Mouse (Mus musculus) C2C12 (cell line): Measurements from ENCODE around the gene Ehd1. TPM values are rescaled to one million over a fixed set of nuclear protein-coding genes. Genes with fewer than 3 reads are reported as not detected.

ENCODE experiments used
- H3K27me3 ChIP-seq: one replicate; pipeline ENCODE4 v1.6.1; 2011; ENCODE audit not compliant: control insufficient read depth, insufficient read depth, insufficient read length
- H3K36me3 ChIP-seq: one replicate; pipeline ENCODE4 v1.6.1; 2011; ENCODE audit not compliant: control insufficient read depth, insufficient read depth
- H3K4me3 ChIP-seq: one replicate; pipeline ENCODE4 v1.5.1; 2011; ENCODE audit warnings: mild to moderate bottlenecking, control low read depth; ENCODE audit not compliant: poor library complexity, insufficient read depth, severe bottlenecking
- H3K79me2 ChIP-seq: one replicate; pipeline ENCODE4 v1.6.1; 2011; ENCODE audit not compliant: control insufficient read depth, insufficient read depth
- H3K79me3 ChIP-seq: one replicate; pipeline ENCODE4 v1.6.1; 2011; ENCODE audit warnings: low read depth, control low read depth
- H3ac ChIP-seq: one replicate; pipeline ENCODE3; 2011; ENCODE audit warnings: low read depth; ENCODE audit not compliant: control insufficient read depth, insufficient read length
- CEBPB ChIP-seq: IDR thresholded peaks from one replicate; pipeline ENCODE4 v1.6.1; 2011; ENCODE audit warnings: low read depth, mild to moderate bottlenecking, control low read depth, moderate library complexity
- CTCF ChIP-seq: IDR thresholded peaks from one replicate; pipeline ENCODE4 v1.5.1; 2011; ENCODE audit not compliant: control insufficient read depth, insufficient read depth, insufficient read length
- FOSL1 ChIP-seq: IDR thresholded peaks from one replicate; pipeline ENCODE4 v1.8.0; 2011; ENCODE audit warnings: mild to moderate bottlenecking, low read length; ENCODE audit not compliant: poor library complexity, insufficient read depth, severe bottlenecking
- MAX ChIP-seq: IDR thresholded peaks from one replicate; pipeline ENCODE4 v1.6.1; 2011; ENCODE audit warnings: mild to moderate bottlenecking, control low read depth
- MYOD1 ChIP-seq: IDR thresholded peaks from one replicate; pipeline ENCODE4 v1.6.1; 2011; ENCODE audit warnings: low read depth; ENCODE audit not compliant: control insufficient read depth, insufficient read length
- MYOG ChIP-seq: IDR thresholded peaks from one replicate; pipeline ENCODE4 v1.6.1; 2011; ENCODE audit not compliant: control insufficient read depth, insufficient read length; ENCODE audit errors: extremely low read depth
- USF1 ChIP-seq: IDR thresholded peaks from one replicate; pipeline ENCODE4 v1.6.1; 2011; ENCODE audit warnings: low read depth, mild to moderate bottlenecking, control low read depth, moderate library complexity
- polyA plus RNA-seq: library from polyadenylated mRNA; unstranded; fragments of >200 nt; fragmentation: generic; extraction: Trizol; gene quantifications from one replicate; pipeline ENCODE4 v1.2.1, GENCODE M21; 2012; ENCODE audit warnings: missing spikeins

Ehd1 gene
- polyA plus RNA-seq, 1 experiment: 219 TPM

GRCm38 (mm10) chr19:6291117-6291781 is 14.7 kb downstream of the Ehd1 start:
- Histone ChIP-seq H3K36me3 (peaks cover 77% of the 10 kb centered on the region), H3ac (no peak overlapping the region), H3K27me3 (no peaks in the 10 kb centered on the region), H3K79me3 (peaks cover 44% of the 10 kb centered on the region), H3K79me2 (peaks cover 97% of the 10 kb centered on the region), H3K4me3 (no peak overlapping the region)
- TF ChIP-seq MYOG (no peak), CEBPB (no peak), MYOD1 (no peak), USF1 (no peak), FOSL1 (no peak)

DNA sequence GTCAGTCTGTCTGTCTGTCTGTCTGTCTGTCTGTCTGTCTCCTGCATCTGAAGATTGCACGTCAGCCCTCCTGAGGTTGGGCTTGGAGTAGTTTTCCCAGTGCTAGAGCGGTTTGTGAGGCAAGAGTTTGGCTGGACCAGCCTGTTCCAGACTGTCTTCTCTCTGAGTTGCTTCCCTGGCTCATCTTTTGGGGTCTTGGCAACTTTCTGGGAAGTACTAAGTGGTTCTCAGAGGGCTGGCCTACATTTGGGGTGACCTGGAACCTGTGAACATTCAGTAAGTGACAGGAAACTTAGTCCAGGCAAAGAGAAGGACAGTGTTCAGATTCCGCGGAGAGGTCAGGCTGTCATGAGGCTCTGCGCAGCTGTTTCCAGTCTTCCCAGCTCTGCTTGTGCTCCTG is 15.7 kb downstream of the Ehd1 start:
- Histone ChIP-seq H3K4me3 (no peak overlapping the region), H3K36me3 (peaks cover 69% of the 10 kb centered on the region), H3ac (no peak overlapping the region), H3K27me3 (no peaks in the 10 kb centered on the region), H3K79me2 (peaks cover 87% of the 10 kb centered on the region), H3K79me3 (peaks cover 36% of the 10 kb centered on the region)
- no peak for TF ChIP-seq CEBPB
- no peak for TF ChIP-seq FOSL1
- TF ChIP-seq MAX: no peak
- TF ChIP-seq MYOG: no peak
- no peak for TF ChIP-seq USF1
- TF ChIP-seq CTCF: no peak
- no peak for TF ChIP-seq MYOD1

- H3K36me3 ChIP-seq: peaks cover 69% of the 10 kb centered on the region
- no peak overlapping the region for H3ac ChIP-seq
- peaks cover 81% of the 10 kb centered on the region for H3K79me2 ChIP-seq
- H3K79me3 ChIP-seq: peaks cover 30% of the 10 kb centered on the region
- H3K27me3 ChIP-seq: no peaks in the 10 kb centered on the region
- H3K4me3 ChIP-seq: no peak overlapping the region
- TF ChIP-seq CTCF (no peak), USF1 (no peak), MYOD1 (no peak), MYOG (no peak), CEBPB (no peak), MAX (no peak)
These were observed 17.8 kb downstream of the Ehd1 start for GRCm38 (mm10) chr19:6294301-6294700.

GRCm38 (mm10) chr19:6296551-6297210 is 20.2 kb downstream of the Ehd1 start:
- Histone ChIP-seq H3ac (no peak overlapping the region), H3K79me3 (peaks cover 16% of the 10 kb centered on the region), H3K27me3 (no peaks in the 10 kb centered on the region), H3K36me3 (peaks cover 70% of the 10 kb centered on the region), H3K79me2 (peaks cover 57% of the 10 kb centered on the region), H3K4me3 (no peak overlapping the region)
- TF ChIP-seq MYOD1 (no peak), MAX (peak; percentile 64)

GRCm38 (mm10) chr19:6297641-6298040 is 21.1 kb downstream of the Ehd1 start:
- no peaks in the 10 kb centered on the region for H3K27me3 ChIP-seq
- H3K79me3 ChIP-seq: peaks cover 9% of the 10 kb centered on the region
- H3K4me3 ChIP-seq: no peak overlapping the region
- TF ChIP-seq CEBPB (no peak), FOSL1 (peak; percentile 95), MYOD1 (peak; percentile 57), MYOG (no peak), MAX (no peak), CTCF (no peak), USF1 (no peak)
- H3ac ChIP-seq: no peak overlapping the region
- H3K79me2 ChIP-seq: peaks cover 47% of the 10 kb centered on the region
- H3K36me3 ChIP-seq: peaks cover 61% of the 10 kb centered on the region

GRCm38 (mm10) chr19:6299003-6299402 is 22.5 kb downstream of the Ehd1 start:
- Histone ChIP-seq H3K36me3 (peaks cover 49% of the 10 kb centered on the region), H3K4me3 (no peak overlapping the region), H3ac (no peak overlapping the region), H3K27me3 (no peaks in the 10 kb centered on the region), H3K79me3 (peaks cover 6% of the 10 kb centered on the region), H3K79me2 (peaks cover 34% of the 10 kb centered on the region)
- TF ChIP-seq MYOG: no peak
- no peak for TF ChIP-seq MAX
